Mouse (Mus musculus) testis, adult 2 months (tissue): ENCODE results near the gene Hyal2. TPM values are rescaled to one million over a fixed set of nuclear protein-coding genes. Genes with fewer than 3 reads are reported as not detected.
A peak's percentile ranks its signal among the peaks of the same experiment; 100 is the strongest.

Experiments
- H3K27ac ChIP-seq: fragments of 200-500 bp; 2 replicates; pipeline ENCODE4 v1.5.1; 2012; ENCODE audit warnings: low read depth, low read length; ENCODE audit not compliant: control insufficient read depth, insufficient read depth
- H3K27me3 ChIP-seq: fragments of 200-500 bp; 2 replicates; pipeline ENCODE4 v1.6.1; 2012; ENCODE audit warnings: mild to moderate bottlenecking, low read length, moderate library complexity; ENCODE audit not compliant: control insufficient read depth, insufficient read depth
- H3K36me3 ChIP-seq: fragments of 200-500 bp; 2 replicates; pipeline ENCODE4 v1.6.1; 2012; ENCODE audit warnings: mild to moderate bottlenecking, low read length; ENCODE audit not compliant: control insufficient read depth, insufficient read depth
- H3K4me1 ChIP-seq: fragments of 200-500 bp; 2 replicates; pipeline ENCODE4 v1.6.1; 2012; ENCODE audit warnings: low read length; ENCODE audit not compliant: control insufficient read depth, insufficient read depth
- H3K4me3 ChIP-seq: fragments of 200-500 bp; 2 replicates; pipeline ENCODE4 v1.5.1; 2012; ENCODE audit warnings: low read depth, mild to moderate bottlenecking, low read length, moderate library complexity, mixed read lengths; ENCODE audit not compliant: control insufficient read depth
- CTCF ChIP-seq: fragments of 200-500 bp; IDR thresholded peaks from 2 replicates; pipeline ENCODE4 v1.5.1; 2012; ENCODE audit warnings: low read depth, mild to moderate bottlenecking, inconsistent platforms, low read length, moderate library complexity; ENCODE audit not compliant: control insufficient read depth, insufficient read depth, insufficient replicate concordance
- POLR2A ChIP-seq: fragments of 200-500 bp; IDR thresholded peaks from 2 replicates; pipeline ENCODE4 v1.6.1; 2012; ENCODE audit warnings: low read depth, mild to moderate bottlenecking, inconsistent platforms, low read length, moderate library complexity; ENCODE audit not compliant: control insufficient read depth
- polyA plus RNA-seq: library from polyadenylated mRNA; depleted of rRNA; stranded (reverse); fragments of >200 nt; gene quantifications from 2 replicates; pipeline ENCODE4 v1.2.3, GENCODE M21; 2012

The Hyal2 gene
- polyA plus RNA-seq, 1 experiment = 6.4 TPM

- no peaks in the 10 kb centered on the region for H3K27me3 ChIP-seq
- no peak for TF ChIP-seq POLR2A
- no peak for TF ChIP-seq CTCF
- H3K4me3 ChIP-seq = peak overlapping the region; percentile 92
- no peaks in the 10 kb centered on the region; the same call in none of the 2 replicates for H3K36me3 ChIP-seq
- H3K27ac ChIP-seq = no peak overlapping the region
- H3K4me1 ChIP-seq = peaks cover 21% of the 10 kb centered on the region
Measured at GRCm38 (mm10) chr9:107542721-107543120, 25.0 kb upstream of the Hyal2 start.

- Histone ChIP-seq H3K4me1 (peaks cover 22% of the 10 kb centered on the region), H3K27ac (no peak overlapping the region), H3K27me3 (no peaks in the 10 kb centered on the region), H3K4me3 (peak overlapping the region; percentile 43), H3K36me3 (no peaks in the 10 kb centered on the region; the same call in 1 of the 2 replicates)
- no peak for TF ChIP-seq CTCF
- TF ChIP-seq POLR2A = no peak
Measured at GRCm38 (mm10) chr9:107543299-107543698, 24.4 kb upstream of the Hyal2 start.

- Histone ChIP-seq H3K27ac (no peak overlapping the region), H3K27me3 (no peaks in the 10 kb centered on the region), H3K4me3 (no peak overlapping the region), H3K36me3 (peaks cover 2% of the 10 kb centered on the region), H3K4me1 (peaks cover 22% of the 10 kb centered on the region)
- TF ChIP-seq POLR2A = no peak
- no peak for TF ChIP-seq CTCF
Measured at GRCm38 (mm10) chr9:107544196-107544700, 23.5 kb upstream of the Hyal2 start.

- Histone ChIP-seq H3K27me3 (no peaks in the 10 kb centered on the region), H3K27ac (no peak overlapping the region), H3K4me3 (peak overlapping the region; percentile 21; the same call in 1 of the 2 replicates), H3K36me3 (peaks cover 2% of the 10 kb centered on the region), H3K4me1 (peaks cover 22% of the 10 kb centered on the region)
- TF ChIP-seq CTCF (no peak), POLR2A (no peak)
Measured at GRCm38 (mm10) chr9:107544729-107545128, 23.0 kb upstream of the Hyal2 start.

GRCm38 (mm10) chr9:107545199-107545598, 22.5 kb upstream of the Hyal2 start:
- H3K4me1 ChIP-seq = peaks cover 22% of the 10 kb centered on the region

GRCm38 (mm10) chr9:107545602-107546001, 22.1 kb upstream of the Hyal2 start:
- Histone ChIP-seq H3K4me3 (no peak overlapping the region; the same call in 1 of the 2 replicates), H3K27ac (no peak overlapping the region), H3K36me3 (peaks cover 2% of the 10 kb centered on the region), H3K27me3 (no peaks in the 10 kb centered on the region), H3K4me1 (peaks cover 22% of the 10 kb centered on the region)
- peak; percentile 79; the same call in 1 of the 2 replicates for TF ChIP-seq CTCF
- TF ChIP-seq POLR2A = no peak

More at GRCm38 (mm10) chr9:107545199-107545598, 22.5 kb upstream of the Hyal2 start:
- peaks cover 2% of the 10 kb centered on the region for H3K36me3 ChIP-seq
- no peak overlapping the region for H3K27ac ChIP-seq
- no peaks in the 10 kb centered on the region for H3K27me3 ChIP-seq
- TF ChIP-seq CTCF (no peak), POLR2A (no peak)
- H3K4me3 ChIP-seq = peak overlapping the region; percentile 21; the same call in 1 of the 2 replicates

- peaks cover 20% of the 10 kb centered on the region for H3K4me1 ChIP-seq
Measured at GRCm38 (mm10) chr9:107547026-107547425, 20.7 kb upstream of the Hyal2 start, which contains the start of gene Zmynd10. TSS of gene Zmynd10 (plus strand) at chr9:107547298.

More at GRCm38 (mm10) chr9:107547026-107547425, 20.7 kb upstream of the Hyal2 start, which contains the start of gene Zmynd10:
- TF ChIP-seq CTCF (no peak), POLR2A (peak; percentile 86; the same call in 1 of the 2 replicates)
- H3K36me3 ChIP-seq = peaks cover 2% of the 10 kb centered on the region
- H3K4me3 ChIP-seq = peak within 1 kb of the TSS; percentile 88
- H3K27ac ChIP-seq = peak within 1 kb of the TSS; percentile 97
- no peaks in the 10 kb centered on the region for H3K27me3 ChIP-seq
